Mouse (Mus musculus): ENCODE data around the gene Tcf20.

GRCm38 (mm10) chr15:82963556-82964156 lies 24.0 kb downstream of the Tcf20 start:
- TF ChIP-seq GATA1 (IDR thresholded peaks at IDR 0.05; ENCODE audit: borderline replicate concordance, low read length), result no peak
- no peak for TF ChIP-seq FLI1 (IDR thresholded peaks at IDR 0.05; ENCODE audit: low read length)
